Mouse (Mus musculus) kidney, postnatal 4 days (tissue): ENCODE data around the gene Arhgap28.

Experiments used
- DNase-seq, 2 experiments: peaks; one replicate each; pipeline ENCODE4 v3.0.0; 2021; ENCODE audit warnings: mixed read lengths in 2 of 2

Gene Arhgap28

DNA sequence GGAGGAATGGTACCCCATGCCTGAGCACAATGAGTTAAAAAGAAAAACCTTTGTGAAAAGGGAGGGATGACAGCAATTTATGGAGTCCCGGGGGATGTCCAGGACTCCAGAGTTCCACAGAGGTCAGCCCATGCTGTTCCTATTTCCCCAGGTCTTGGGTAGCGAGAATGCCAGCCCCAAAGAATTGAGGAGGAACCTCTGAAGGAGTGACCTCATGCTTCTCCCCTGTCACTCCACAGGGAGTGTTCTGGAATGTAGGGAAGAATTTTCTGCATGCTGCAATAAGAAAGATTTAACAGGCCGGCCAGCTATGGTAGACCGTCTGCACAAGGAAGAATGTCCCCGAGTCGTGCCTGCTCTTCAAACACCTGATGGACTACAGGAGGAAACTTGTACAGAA, 72.5 kb downstream of the Arhgap28 start:
- peak; percentile 14 to 18 for DNase-seq

DNA sequence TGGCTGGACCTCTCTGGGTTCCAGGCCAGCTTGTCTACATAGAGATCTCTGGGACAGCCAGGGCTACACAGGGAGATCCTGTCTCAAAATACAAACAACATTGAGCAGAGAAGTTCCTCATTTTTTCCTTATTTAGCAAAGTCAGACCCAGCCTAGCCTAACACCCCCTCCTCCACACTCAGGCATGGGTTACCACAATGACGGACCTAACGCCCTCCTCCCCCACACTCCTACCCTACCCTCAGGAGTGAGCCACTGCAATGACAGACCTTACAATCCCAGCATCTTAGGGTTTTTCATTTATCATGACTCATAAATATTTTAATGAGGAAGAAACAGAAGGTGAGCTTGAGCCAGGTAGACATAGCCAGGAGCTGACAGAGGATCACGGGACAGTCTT, 73.0 kb downstream of the Arhgap28 start:
- DNase-seq: no peak

DNA sequence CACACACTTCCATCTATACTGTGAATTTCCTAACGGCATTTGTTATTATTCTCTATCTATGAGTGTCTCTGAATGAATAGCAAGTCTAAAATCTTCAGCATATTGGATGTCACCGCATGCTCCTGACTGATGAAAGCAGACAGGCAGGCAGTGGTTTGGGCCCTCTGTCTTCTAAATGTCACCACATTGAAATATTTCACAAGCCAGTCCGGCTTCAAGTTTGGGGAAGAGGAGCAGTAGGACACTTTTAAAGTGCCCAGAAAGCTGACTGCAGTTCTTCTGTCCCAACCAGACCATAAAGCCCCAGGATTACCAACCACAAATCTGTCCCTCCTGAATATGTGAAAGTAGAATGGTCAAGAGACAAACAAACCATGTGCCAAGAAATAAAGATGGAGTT, 73.5 kb downstream of the Arhgap28 start:
- DNase-seq: no peak

DNA sequence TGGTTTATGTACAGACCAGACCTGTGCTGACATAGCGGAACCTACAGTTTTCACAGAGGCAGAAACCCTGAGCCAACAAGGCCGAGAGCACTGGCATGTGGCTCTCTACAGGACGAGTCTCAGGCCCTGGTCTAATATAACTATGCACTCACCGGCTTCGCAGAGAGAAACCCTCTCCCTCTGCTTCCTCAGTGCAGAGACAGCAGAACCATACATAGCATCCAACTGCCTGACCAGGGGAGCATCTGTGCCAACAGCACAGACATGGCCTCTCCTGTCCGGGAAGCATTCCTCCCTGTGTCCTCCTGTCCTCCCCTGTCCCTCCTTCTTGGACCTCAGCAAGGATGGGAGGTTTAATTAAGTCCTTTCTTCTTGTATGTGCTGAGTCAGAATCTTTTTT, 75.6 kb downstream of the Arhgap28 start:
- DNase-seq: no peak

DNA sequence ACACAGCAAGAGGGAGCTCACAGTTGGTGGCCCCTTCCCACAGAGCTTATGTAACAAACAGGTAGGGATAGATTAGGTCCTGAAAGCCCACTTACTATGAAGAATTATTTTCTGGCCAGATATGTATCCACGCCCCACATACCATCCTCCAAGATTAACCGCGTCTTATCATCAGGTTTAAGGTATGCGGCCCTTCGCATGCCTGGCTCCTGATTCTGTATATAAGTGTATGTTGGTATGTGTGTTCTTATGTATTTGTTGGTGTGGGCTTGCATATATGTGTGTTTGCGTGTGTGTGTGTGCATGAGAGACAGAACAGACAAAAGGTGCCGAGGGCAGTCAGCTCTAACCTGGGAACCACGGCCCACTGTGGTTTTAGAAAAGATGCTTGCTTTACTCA, 76.1 kb downstream of the Arhgap28 start:
- DNase-seq: no peak

DNA sequence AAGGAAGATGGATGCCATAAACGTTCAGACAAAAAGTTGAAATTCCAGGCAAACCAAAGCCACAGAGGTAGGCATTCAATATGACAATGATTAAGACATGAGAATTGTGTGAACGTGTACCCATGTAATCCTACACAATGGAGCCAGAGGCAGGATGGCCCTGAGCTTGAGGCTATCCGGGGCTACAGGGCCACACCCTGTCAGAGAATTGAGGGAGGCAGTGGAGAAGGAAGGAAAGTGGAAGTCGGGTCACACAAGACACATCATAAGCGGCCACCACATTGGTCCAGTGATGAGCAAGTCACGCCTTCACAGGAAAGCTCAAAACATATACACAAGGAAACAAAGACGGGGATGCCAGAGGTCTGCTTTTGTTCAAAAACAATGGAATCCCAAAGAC, 84.0 kb downstream of the Arhgap28 start:
- DNase-seq: no peak

DNA sequence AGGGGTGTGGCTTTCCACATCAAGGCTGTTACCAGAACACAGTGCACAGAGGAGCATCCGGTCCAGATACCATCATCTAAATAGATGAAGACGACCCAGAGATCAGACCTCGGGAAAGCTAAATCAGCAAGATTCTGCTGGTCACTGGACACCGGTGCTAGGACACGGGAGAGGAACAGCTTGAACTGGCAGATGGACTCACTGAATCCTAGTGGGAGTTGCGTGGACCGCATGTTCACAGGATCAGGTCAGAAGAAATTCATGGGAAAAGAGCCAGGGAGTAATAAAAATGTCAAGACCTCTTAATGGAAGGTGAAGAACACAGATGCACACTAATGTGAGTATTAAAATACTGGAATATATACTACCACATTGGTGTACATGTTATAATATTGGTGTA, 85.7 kb downstream of the Arhgap28 start:
- DNase-seq: no peak

DNA sequence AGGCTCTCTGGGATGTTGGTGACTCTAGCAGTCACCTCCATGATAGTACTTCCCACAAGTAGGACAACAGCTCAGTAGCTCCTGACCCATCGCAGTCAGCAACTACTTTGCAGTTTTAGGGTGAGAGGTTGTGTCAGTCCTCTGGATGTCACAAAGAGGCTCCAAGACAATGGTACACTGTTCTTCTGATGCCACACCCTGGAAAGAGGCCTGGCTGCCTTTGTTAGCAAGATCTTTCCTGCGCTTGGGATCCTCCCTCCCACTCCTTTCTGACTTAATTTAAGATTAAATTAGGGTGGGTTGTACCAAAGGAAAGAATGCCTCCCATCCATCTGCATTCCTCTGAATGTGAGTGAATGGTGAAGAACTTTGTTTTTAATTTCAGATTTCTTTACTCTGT, 87.0 kb downstream of the Arhgap28 start:
- DNase-seq: no peak

DNA sequence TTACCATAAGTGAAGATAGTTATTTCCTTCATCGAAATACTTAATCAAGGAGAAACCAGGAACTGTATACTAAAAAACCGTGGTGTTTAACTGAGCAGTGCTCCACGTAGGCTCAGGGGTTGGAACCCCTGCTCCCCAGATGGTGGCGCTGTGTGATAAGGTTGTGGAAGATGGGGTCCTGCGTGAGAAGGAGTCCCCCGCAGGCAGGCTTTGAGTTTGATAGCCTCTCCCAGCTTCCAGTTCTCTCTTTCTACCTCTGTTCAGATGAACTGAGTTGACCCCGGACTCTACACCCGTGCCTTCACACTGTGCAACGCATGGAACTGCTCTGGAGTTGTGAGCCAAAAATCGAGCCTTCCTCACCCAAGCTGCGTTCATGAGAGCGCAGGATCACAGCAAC, 91.3 kb downstream of the Arhgap28 start:
- DNase-seq: peak; percentile 72 to 76

DNA sequence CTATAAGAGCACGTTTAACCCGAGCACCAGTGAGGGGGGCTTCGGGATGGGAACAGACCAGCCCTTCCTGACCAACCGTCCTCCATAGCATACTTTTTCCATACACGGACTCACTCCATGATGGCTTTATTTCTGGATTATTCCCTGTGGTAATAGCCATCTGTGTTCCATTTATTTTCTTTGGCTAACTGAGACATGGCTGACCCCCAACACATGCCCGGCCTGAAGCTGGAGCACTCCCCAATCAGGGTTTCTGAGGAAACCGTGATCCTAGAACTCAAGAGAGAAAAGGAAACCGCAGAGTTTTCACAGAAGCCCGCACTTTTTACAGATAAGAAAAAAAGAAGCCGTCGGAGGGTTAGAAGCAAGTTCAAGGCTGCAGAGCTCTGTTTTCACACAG, 91.9 kb downstream of the Arhgap28 start:
- no peak for DNase-seq

DNA sequence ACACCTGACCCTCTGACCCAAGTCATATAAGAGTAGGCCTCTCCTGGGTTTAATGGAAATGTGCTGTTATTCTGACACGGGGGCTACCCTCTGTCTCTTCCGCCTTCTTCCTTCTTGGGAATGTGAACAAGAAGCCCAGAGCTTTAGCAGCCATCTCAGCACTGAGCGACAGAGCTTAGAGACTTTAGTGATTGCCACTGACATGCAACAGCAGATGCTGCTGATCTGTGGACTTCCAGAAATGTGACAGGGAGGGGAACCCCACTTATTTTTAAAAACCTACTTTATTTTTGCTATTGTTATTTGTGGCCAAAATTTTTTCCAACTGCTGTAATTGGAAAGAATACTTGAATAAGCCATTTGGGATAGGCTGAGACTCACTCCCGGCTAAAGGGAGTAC, 95.4 kb downstream of the Arhgap28 start:
- DNase-seq: no peak

DNA sequence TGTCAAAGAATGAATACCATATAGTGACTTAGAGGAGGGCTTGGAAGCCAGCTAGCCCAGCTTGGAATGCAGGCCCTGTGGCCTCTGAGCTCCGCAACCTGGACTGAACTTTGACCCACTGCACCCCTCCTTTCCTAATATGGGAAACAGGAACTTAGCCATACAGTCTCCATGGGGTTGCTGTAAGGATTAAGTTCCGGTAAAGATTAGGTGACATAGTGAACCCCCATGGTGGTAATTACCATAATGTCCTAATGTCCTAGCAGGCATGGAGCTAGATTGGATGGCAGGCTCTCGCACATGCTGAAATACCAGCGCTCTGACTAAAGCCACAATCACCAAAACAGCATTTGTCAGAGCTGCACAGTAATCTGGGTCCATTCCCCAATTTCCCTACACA, 95.8 kb downstream of the Arhgap28 start:
- no peak for DNase-seq

DNA sequence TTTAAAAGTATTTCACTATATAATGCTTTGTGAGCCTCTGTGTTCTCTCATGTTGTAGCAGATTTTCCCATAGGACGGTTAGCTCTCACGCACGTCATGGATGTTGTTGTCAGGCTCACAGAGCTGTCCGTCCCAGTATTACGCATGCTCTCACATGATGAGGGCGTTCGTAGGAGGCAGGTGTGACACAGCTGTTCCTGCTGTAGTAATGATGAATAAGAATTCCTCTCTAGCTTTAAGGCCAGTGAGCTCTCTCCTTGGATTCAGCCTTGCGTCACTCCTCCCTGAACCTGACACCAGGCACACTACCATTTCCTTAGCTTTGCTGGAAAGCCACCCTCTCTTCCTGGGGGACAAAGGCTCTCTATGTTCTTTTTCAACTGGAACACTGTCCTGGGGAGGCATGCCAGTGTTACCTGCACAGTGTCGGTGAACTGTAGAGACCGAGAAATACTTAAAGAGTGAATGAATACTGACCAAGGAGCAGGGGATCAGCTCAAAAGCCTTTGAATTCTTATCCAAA, 96.3 kb downstream of the Arhgap28 start:
- no peak for DNase-seq

DNA sequence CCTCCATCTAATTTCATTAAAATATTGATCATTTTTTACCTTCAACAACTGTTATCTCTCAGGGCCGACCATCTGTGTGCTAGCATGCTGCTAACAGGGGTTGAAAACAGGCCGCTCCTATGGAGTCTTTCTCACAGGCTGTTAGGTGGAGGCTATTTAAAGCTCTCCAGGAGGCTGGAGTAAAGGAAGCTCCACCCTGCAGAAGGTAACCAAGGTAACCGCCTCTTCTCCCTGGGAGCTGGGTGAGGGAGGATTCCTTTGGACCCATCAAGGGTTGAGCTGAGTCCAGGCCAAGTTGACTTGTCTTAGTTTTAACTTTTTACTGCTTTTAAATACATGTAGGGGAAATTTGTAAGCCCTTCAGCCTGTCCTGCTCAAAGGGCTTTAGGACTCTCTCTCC, 97.7 kb downstream of the Arhgap28 start:
- no peak for DNase-seq

DNA sequence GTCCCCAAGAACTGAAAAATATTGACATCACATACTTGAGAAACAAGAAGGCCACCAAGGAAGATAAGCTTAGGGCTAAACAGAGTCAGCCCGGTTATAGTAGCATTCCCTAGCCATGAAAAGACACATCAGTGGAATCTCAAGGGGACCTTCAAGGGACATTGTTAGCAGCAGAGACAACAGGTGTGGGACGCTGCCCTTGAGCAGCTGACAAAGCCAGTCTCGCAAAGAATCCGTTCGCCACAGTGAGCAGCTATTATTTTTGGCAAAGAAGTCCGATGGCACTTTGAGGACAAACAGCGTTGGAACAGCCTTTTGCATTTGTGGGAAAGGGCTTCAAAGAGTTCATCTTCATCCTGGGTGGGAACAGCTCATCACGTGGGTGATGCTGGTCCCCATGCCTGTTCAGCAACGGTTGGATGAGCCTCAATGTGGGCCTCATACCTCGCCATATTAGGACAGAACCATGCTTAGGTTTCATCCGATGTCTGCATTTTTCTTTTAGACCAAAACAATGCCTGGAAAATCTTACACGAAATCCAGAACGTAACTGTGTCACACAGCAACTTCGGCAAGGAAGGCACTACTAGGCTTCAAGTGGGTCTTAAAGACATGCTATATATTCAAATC, 99.5 kb downstream of the Arhgap28 start:
- no peak for DNase-seq

DNA sequence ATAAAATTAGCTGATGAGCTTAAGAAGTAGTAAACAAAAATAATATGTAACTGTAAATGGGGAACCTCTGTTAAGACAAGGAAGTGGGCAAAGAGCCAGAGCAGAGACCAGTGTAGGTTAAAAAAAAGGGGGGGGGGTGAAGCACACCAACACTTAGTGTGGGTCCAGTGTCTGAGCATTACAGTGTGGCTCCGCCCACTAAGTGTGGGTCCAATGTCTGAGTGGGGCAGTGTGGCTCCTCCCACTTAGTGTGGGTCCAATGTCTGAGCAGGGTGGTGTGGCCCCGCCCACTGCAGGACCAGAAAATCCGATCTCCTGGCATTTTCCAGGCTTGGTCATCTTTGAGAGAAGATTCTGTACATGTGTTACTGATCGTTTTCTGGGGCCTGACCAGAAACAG, 101.1 kb downstream of the Arhgap28 start:
- DNase-seq: peak; percentile 14 to 26

DNA sequence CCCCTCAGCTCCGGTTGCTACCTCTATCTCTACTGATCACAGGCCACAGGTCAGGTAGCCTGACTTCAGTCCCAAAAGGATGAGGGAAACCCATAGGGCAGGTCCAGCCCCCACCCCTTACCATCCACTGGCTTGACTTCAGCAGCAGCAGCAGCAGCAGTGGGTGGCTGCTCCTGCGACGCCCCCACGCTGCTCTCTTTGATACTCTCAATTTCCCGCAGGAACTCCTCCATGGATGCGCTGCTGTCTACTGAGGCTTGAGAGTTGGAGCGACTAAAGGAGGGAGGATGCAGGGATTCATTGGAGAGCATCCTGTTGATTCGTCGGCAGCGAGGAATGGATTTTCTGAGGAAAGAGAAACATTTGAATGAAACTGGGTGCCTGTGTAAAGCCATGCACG, 102.8 kb downstream of the Arhgap28 start:
- no peak for DNase-seq

DNA sequence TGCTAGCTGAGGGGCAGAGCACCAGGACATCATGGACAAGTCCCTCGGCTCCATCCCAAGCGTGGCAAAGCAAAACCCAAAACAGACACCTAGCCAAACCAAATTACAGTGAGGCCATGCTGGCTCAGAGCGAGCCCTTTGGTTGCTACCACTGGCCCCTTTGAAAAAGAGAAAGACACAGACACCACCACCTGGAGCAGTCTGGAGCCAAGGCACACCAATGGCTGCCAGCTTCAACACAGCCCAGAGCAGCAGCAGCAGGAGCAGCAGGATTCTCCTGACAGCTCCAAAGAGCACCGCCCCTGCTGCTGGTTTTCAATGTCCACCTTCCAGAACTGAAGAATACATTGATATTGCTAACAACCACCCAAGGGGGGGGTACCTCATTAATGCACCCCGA, 104.5 kb downstream of the Arhgap28 start:
- no peak for DNase-seq

DNA sequence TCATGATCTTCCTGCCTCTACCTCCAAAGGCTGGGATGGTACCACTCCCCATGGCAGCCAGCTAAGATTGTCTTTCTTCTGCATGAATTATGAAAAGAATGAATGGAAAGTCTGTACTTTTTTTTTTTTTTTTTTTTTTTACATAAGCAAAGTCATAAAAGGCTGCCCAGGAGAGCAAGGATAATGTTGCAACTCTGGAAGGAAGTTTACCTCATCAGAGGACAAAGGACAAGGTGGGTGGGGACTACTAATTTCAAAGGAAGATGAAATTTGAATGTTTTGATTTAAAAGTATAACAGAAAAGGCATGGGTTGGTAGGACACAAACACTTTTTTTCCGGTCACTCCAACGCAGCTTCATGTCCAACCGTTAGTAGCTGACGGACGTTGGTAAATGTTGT, 107.5 kb downstream of the Arhgap28 start:
- DNase-seq: no peak

DNA sequence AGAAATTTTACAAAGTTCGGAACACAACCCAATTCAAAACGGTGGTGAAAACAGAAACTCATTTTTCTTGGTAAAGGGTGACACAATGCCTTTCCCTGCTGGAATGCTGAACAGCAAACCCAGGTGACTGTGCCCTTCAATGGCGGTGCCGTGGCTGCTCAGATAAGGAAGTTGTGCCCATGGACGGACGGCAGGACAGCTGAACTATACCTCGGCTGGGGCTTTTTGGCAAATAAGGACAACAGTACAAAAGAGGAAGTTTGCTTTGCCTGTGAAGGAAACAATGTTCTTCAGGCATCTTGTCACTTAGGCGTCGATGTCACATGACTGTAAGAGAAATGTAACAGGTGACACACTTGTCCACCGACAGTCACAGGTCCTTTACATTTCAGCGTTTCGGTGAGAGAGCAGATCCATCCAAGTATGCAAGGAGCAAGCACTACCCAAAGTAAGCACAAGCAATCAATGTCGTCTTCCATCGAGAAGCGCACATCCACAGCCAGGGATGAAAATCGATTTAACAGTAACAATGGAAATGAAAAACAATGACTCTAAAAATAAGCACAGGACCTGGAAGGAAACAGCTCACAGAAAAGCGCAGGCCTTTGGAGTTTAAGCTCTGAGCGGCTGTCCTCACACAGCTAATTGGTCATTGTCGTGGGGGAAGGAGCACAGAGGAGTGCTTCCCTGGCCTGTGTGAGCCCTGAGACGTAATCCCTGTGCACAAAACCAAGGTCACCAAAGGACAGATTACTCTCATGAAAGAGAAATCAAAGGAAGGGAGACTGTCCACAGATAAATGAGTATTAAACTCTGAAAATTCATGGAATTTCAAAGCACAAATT, 114.2 kb downstream of the Arhgap28 start:
- DNase-seq: no peak

DNA sequence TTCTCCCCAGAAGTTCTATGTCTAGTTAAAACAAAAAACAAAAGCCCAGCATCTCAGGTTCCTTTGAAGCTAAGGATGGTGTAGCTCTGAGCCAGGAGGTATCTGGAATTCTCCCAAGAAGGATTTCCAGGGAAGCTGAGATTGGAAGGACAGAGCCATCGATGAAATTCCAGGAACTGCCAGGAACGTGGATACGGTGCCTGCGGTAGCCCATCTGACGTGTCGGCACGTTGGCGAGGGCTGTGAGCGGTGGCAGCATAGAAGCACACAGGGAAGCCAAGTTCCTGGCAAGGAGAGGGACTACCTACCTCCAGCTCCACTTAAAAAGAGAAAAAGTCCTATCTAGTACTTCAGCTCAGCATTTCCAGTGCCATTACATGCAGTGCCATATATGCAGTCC, 115.8 kb downstream of the Arhgap28 start:
- no peak for DNase-seq

DNA sequence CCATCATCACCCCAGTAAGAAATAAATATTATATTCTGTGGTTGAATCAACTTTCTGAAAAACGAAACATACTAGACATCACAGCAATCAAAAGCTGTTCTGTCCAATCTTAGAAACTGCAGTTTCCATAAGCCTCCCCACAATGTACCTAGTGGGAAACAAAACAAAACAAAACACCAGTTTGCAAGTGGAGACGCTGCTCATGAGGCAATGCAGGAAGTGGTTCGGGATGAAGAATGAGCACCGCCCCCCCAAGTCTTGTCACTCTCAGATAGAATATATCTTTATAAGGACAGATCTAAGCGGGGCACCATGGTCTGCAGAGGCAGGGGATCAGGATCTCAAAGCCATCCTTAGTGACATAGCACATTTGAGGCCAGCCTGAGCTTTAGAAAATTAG, 117.6 kb downstream of the Arhgap28 start:
- DNase-seq: no peak

DNA sequence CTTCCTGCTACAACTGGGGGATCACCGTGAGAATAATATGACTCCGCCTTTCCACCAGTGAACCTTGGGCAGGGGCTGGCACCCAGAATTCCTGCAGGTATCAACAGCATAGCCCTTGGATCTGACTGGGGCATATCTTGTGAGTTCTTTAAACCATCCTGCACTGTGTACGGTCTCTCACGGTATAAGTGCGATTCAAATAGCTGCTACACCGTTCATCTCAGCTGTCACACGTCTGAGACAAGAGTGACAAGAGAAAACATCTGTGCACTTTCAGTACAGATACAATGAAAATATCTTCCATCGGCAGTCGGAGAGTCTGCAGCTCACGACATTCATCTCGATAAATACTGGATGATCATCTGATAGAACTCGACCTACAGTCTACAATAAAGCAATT, 126.3 kb downstream of the Arhgap28 start:
- no peak for DNase-seq
